Mouse (Mus musculus) embryo, embryonic 10.5 days (tissue): ENCODE results near the gene Mrps6.
A peak's percentile ranks its signal among the peaks of the same experiment; 100 is the strongest.
"Not testable (repeated sequence)": the region's sequence is repeated elsewhere in the genome, so short reads cannot be mapped to it uniquely, and the experiment has no call there.

Experiments used
- DNase-seq: peaks from one replicate; pipeline ENCODE4 v3.0.0-alpha.2; 2015; ENCODE audit warnings: low spot score

Mrps6 gene

DNA sequence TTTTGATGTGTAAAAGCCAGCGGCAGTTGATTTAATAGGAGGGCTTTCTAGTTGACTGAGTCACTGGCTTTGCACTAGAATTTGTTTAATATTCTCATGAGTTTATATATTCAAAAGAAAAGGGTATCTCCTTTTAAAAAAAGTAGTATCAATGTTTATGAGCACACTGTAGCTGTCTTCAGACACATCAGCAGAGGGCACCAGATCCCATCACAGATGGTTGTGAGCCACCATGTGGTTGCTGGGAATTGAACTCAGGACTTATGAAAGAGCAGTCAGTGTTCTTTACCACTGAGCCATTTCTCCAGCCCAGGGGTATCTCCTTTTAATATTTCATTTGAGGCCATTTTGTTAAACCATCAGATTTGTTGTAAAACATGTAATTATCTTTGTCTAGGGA lies 4.8 kb downstream of the Mrps6 start:
- DNase-seq = no peak

DNA sequence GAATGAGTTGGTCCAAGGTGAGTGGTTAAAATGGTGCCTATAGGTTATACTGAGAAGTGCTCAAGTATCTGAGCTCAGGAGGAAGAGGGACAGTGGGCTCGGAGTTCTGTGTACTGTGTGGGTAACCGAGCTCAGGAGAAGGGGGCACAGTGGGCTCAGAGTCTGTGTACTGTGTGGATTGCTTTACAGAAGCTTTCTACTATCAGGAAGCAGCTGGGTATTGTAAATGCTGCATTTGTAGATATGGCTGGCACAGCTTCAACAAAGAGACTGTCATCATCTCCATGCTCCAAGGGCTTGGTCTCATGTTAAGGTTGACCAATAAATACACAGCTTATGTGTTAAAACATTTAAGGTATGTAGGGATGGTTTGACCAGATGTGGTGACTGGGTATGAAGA lies 6.7 kb downstream of the Mrps6 start:
- DNase-seq = no peak

GRCm38 (mm10) chr16:92070338-92070737 lies 12.3 kb downstream of the Mrps6 start:
- DNase-seq = no peak

- DNase-seq = no peak
Observed at GRCm38 (mm10) chr16:92076797-92077196, 18.7 kb downstream of the Mrps6 start.

- DNase-seq = no peak
Observed at GRCm38 (mm10) chr16:92083771-92084453, 25.8 kb downstream of the Mrps6 start.

GRCm38 (mm10) chr16:92089225-92089624 lies 31.2 kb downstream of the Mrps6 start:
- DNase-seq = no peak

- no peak for DNase-seq
Observed at GRCm38 (mm10) chr16:92091876-92092275, 33.8 kb downstream of the Mrps6 start.

DNA sequence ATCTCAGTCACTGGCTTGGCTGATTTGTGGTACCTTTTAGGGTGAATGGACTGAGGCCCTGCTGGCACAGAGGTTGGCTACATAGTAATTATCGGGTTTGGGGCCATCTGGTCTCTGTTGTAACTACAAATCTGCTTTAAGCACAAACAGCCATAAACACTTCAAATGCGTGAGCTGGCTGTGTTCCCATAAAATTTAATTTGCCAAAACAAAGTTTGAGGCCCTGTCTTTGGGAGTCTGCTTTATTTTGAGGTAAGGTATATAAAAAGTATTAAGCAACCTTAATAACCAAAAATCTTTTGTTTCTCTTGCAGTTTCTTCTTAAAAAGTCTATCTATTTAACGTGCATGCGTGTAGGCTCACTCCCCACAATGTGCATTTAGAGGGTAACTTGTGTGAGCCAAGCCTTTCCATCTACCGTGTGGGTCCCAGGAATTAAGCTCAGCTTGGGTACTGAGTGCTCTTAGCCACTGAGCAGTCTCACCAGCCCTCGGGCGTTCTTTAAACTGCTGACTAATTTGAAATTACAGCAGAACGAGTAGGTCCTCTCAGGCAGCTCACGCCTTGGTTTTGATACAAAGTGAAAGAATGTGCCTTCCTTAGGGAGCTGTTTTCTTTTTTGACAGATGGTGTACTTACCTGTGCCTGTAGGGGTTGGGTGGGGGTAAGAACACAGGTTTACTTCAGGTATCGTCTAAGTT lies 40.4 kb downstream of the Mrps6 start:
- no peak for DNase-seq

DNA sequence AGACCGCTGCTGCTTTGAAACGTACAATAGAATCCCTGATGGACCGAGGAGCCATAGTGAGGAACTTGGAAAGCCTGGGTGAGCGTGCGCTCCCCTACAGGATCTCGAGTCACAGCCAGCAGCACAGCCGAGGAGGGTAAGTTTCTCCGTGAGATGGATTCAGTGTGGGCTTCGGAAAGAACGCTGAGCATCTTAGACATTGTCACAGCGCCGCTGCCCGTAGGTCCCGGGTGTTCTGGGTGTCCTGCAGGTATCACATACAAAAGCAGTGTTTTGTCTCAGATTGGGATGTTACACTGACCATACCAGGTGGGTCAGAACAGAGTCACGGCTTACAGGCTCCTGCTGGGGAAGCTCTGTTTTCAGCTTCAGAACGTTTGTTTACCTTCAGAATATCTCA lies 41.5 kb downstream of the Mrps6 start:
- DNase-seq = no peak

DNA sequence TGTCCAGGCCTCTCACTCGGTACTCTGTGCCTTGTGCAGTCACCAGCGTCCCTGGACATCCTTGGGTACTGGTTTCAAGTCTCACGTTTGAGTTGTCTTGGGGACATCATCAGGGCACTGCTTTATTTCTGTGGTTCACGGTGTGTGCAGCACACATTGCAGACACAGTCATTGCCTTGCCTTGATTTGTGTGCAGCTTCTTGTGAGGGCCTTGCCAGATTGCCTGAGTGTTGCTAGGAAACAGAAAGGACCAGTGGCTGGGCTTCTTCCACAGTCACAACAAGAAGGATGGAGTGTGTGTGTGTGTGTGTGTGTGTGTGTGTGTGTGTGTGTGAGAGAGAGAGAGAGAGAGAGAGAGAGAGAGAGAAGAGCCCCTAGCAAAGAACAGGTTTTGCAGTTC lies 42.0 kb downstream of the Mrps6 start:
- DNase-seq = no peak

DNA sequence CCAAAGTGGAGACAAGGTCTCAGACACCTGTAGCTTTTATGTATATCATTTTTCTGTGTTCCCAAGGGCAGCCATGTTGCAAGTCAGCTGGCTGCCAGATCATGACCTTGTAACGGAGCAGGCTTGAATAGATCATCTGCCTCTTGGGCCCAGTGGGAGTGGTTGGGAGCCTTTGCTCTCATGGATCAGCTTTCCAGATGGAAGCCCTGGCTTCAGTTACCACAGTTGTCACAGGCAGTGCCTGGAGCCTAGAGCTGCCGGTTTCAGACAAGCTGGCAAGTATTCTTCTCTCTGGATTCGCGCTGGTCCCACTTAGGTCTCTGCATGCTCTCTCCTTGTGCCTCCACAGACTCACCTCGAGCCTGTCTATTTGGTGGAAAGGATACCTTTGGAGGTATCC lies 44.0 kb downstream of the Mrps6 start:
- DNase-seq = no peak

DNA sequence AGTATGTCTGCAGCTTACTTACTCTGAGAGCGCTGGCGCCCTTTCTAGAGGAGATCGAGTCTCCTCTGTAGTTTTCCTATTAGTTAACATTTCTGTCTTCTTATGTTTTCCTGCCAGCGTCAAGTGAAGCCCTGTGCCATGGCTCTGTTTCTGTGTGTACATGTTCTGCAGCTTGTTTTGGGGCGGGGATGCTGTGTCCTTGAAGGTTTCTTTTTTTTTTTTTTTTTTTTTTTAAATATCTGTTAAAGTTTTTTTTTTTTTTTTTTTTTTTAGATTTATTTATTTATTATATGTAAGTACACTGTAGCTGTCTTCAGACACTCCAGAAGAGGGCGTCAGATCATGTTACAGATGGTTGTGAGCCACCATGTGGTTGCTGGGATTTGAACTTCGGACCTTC lies 44.9 kb downstream of the Mrps6 start:
- DNase-seq = not testable (repeated sequence)

GRCm38 (mm10) chr16:92103572-92104331 lies 45.7 kb downstream of the Mrps6 start:
- peak; percentile 48 for DNase-seq

GRCm38 (mm10) chr16:92104332-92104590 lies 46.2 kb downstream of the Mrps6 start:
- DNase-seq = no peak

DNA sequence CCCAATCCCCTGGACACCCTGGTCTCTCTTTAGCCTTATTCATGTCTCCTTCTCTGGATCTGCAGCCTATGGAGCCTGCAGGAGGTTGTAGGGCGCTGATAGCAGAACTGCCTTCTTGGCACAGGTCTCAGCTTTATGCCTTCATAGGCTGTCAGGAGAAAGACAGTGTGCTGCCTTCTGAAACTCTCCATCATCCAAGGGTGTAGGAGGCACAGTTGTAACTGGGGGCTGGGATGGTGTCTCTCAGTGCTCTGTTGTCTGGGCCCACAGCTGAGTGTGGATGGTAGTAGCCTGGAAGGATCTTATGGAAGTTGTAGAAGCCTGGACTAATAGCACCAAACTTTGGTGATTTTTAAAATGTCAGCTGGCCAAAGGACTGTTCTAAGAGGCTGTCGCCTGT lies 46.9 kb downstream of the Mrps6 start:
- DNase-seq = no peak

GRCm38 (mm10) chr16:92105631-92106030 lies 47.6 kb downstream of the Mrps6 start:
- no peak for DNase-seq

- DNase-seq = no peak
Observed at GRCm38 (mm10) chr16:92107346-92107745, 49.3 kb downstream of the Mrps6 start.

GRCm38 (mm10) chr16:92114706-92115241 lies 56.7 kb downstream of the Mrps6 start:
- no peak for DNase-seq

- DNase-seq = peak; percentile 57
Observed at GRCm38 (mm10) chr16:92115611-92116421, 57.7 kb downstream of the Mrps6 start.

GRCm38 (mm10) chr16:92117337-92118209 lies 59.5 kb downstream of the Mrps6 start:
- no peak for DNase-seq

DNA sequence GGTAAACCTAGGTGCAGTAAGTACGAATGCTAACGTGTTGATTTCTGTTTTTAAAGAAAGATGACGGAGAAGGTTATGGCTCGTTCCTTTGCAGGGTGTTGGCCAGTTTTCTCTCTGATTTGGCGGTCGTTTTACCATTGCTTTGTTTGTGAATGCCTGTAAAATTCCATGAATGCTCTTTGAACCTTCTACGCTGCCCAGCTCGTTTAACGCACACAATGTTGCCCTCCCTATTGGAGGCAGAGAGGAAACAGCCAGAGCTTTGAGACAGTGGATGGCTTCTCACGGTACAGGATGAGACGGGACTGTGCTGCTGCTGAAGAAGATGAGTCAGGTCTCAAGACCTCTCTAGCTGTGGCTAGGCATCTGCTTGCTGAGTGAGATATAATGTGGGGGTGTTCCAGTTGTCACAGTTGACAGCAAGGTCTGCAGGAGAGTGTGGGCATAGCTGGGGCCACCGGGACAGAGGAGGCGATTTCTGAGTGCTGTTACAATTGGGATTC lies 61.0 kb downstream of the Mrps6 start:
- no peak for DNase-seq
